Mouse (Mus musculus) adrenal gland, adult 18-20 months (tissue): ENCODE results near the gene Gm11639. TPM values are rescaled to one million over a fixed set of nuclear protein-coding genes. Genes with fewer than 3 reads are reported as not detected.

Experiments
- DNase-seq, 2 experiments: peaks; one replicate each; pipeline ENCODE4 v3.0.0; 2021 to 2022; ENCODE audit warnings: low spot score in 2 of 2
- total RNA-seq, 2 experiments: library from RNA; stranded (reverse); gene quantifications; 1 replicate in 1 of 2; 2 replicates in 1 of 2; pipeline ENCODE4 v1.2.3; 2021

The Gm11639 gene
- total RNA-seq, 2 experiments from 2014 or later = 0.03 TPM; not detected in 1

GRCm38 (mm10) chr11:105152017-105152300 is 466.5 kb downstream of the Gm11639 start:
- no peak for DNase-seq

DNA sequence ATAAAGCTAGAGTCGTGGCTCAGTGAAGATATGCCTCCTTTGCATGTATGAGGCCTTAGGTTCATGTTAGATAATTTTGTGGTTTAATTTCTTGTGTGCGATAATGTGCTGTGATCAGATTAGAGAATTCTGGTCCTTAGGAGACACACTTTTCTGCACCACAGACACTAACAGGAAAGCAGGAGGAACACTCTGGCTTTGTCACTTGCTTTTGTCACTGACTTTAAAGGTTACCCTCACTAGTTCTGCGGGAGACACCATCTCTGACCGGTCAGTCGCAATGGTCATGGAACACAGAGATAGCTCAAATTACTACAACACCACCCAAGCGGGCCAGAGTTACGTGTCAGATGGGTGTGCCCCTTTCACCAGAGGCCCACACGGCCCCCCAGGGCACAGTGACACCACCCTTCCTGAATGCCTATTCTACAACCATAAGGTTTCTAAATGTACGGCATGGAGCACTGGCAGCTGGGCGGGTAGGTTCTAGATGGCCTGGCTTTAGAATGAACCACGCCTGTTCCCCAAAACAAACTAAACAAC is 466.9 kb downstream of the Gm11639 start:
- no peak for DNase-seq

GRCm38 (mm10) chr11:105153068-105153833 is 467.7 kb downstream of the Gm11639 start:
- DNase-seq = peak; percentile 29 to 47

DNA sequence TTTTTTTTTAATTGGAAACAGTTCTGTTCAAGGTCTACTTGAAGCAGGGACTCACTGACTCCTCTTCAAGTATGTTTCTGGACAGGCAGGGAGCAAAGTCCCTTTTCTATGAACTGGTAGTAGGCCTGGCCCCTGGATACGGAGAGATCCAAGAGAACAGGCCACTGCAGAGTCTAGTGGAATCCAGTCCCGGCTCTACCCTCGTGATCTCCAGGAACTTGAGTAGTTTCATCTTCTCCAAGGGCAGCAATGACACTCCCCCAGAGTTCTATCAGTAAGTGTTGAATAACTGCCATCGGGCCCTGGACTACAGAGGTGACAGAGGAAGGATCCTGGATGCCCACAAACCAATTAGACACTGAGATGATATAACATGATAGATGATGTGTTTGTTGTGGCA is 470.4 kb downstream of the Gm11639 start:
- no peak for DNase-seq

DNA sequence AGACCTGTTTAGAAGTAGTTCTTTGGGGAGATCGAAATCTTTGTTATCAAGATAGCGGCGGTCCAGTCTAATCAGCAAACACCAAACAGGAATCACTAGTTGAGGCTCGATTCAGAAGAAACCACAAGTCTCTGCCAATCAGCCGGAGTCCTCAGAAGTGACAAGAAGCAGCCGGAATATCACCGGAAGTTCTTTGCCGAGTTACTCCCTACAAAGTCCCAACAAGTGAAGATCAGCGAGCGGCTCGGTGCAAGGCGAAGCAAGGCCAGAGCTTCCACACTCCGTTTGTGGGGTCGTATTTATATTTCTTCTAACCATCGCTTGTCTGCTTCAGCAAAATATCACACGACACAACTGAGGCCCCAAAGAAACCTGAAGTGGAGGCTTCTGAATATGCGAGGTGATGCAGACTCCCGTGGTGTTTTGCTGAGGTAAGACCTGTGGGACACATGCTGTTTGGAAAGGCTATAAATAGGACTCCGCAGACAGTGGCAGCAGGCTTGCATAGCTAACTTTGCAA is 471.3 kb downstream of the Gm11639 start:
- DNase-seq = no peak

DNA sequence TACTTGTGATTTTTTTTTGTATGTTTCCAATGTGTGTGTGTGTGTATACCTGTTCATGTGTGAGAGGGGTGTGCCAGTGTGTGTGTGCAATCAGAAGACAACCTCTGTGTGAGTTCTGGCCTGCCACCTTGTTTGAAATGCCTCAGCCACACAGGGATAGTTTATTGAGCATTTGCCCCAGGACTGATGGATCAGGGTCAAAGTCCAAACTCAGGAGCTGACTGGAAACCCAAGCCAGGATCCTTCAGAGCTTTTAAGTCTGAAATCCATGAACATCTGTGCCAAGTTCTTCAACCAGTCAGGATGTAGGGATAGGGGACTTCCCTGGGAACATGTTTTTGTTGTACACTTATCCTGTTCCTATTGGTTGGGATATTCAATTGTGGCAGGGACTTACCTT is 472.5 kb downstream of the Gm11639 start:
- DNase-seq = no peak

GRCm38 (mm10) chr11:105159673-105160360 is 474.3 kb downstream of the Gm11639 start:
- no peak for DNase-seq

GRCm38 (mm10) chr11:105161411-105161810 is 475.9 kb downstream of the Gm11639 start:
- no peak for DNase-seq

DNA sequence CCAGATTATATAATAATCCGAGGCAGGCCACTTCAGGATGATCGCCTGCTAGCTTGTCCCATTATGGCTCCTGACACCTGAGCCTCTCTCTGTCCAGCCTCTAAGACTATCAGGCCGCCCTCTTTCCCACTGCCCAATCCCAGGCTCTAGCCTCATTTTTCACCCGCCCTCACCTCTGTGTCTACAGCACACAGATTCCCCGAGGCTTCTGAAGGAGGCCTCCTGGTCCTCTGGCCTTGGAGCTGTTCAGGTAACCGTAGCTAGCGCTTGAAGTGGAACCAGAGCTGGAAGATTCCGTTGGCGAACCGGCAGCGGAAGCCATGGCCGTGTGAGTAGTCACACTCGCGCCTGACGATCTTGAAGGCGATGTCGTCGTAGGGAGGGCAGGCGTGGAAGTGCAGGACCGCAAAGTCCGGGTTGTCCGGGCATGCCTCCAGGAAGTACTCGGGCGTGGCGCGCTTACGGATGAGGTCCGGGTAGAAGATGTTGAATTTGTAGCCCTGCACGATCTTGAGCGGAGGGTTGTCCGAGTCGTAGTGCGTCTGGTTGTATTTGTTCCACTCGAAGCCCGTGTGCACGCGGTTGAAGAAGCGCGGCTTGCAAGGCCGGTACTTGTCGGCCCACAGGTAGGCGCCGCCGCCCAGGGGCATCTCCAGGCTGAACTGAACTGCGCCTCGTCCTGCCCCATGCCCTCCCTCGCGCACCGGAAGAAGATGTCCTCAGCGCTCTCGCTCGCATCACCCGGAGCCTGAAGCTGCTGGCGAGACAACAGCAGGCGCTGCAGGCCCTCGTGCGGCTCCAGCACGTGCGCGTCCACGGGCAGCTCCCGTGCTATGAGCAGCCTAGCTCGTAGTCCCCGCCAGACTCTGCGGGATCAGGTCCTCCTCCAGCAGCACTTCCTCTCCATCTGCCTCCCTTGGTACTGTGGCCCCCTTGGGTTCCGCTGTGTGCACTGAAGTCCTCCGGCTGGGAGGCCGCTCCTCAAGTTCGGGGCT is 479.3 kb downstream of the Gm11639 start:
- no peak for DNase-seq

- no peak for DNase-seq
Observed at GRCm38 (mm10) chr11:105166780-105167179, 481.3 kb downstream of the Gm11639 start.

Other genes starting within 250 kb of the Gm11639 start
- gene Kansl1, start 216.8 kb upstream of the Gm11639 start, total RNA-seq = 10 to 100 TPM; 49.9 to 52.7 TPM
- 10 to 100 TPM; 60.3 to 63.1 TPM for gene Cdc27, start 135.1 kb upstream of the Gm11639 start, total RNA-seq
- 1 to 10 TPM; 3.6 to 4.3 TPM for gene Myl4, start 135.0 kb upstream of the Gm11639 start, total RNA-seq
- gene Itgb3, start 77.7 kb upstream of the Gm11639 start, total RNA-seq = 10 to 100 TPM; 12.6 to 14.7 TPM